23 mouse cellular contexts compared by ENCODE assay signal in the genomic region with DNA sequence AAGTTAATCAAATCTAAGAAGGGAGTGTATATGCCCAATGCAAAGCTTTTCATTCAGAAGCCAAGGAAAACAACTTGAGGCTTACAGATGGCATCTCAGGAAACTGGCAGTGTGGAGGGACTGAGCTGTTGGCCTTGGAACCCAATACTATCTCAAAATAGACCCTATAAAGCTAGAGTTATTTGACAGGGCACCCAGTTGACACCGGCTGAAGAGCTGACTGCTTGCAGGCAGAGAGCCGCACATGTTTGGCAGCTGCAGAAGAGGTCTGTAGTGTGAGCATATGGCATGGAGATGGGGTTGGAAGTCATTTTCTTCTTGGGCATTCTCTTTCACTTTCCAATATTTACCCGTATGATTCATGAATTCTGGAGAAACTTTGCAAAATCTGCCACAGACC.
A peak's percentile ranks its signal among the peaks of the same experiment; 100 is the strongest.
DNase-seq lines count a peak whose midpoint lies in the region; ATAC-seq and TF ChIP-seq lines count a peak whose summit lies in the region.
"Had no signal": no experiment of that assay in that cellular context is flagged by ENCODE, and none has a peak within 500 bp of the region (broad histone marks: within the 10 kb centered on the region; RNA-seq: fewer than 3 reads in every experiment).

No protein-coding gene starts in this region.

- no peak for ATAC-seq in embryonic facial prominence, embryonic 14.5 days (ENCODE audit: low read depth)
- ATAC-seq in midbrain, embryonic 16.5 days = no peak
- ATAC-seq: liver, postnatal 0 days; midbrain, embryonic 13.5 days had no signal

- H3K4me2 ChIP-seq in embryonic facial prominence, embryonic 14.5 days (ENCODE audit: low read depth, low read length) = no peak overlapping the region
- H3K4me2 ChIP-seq in midbrain, embryonic 16.5 days (ENCODE audit: low read length) = no peak overlapping the region
- H3K4me2 ChIP-seq: heart, embryonic 11.5 days; limb, embryonic 12.5 days; liver, embryonic 11.5 days; midbrain, embryonic 13.5 days had no signal

- H3K4me3 ChIP-seq in embryonic facial prominence, embryonic 14.5 days (ENCODE audit: low read depth, low read length) = no peak overlapping the region
- H3K4me3 ChIP-seq in embryonic facial prominence, embryonic 10.5 days = no peak overlapping the region
- no peak overlapping the region for H3K4me3 ChIP-seq in heart, embryonic 10.5 days
- H3K4me3 ChIP-seq in bone marrow macrophage, adult 2 months (ENCODE audit: insufficient read depth, low read length) = no peak overlapping the region
- no peak overlapping the region for H3K4me3 ChIP-seq in midbrain, embryonic 16.5 days (ENCODE audit: low read depth, low read length)
- H3K4me3 ChIP-seq: layer of hippocampus, adult 2 months; limb, embryonic 12.5 days; megakaryocyte, embryonic 14.5 days; midbrain, embryonic 13.5 days had no signal

- no peaks in the 10 kb centered on the region for H3K9me3 ChIP-seq in embryonic facial prominence, embryonic 14.5 days (ENCODE audit: control insufficient read depth, low read length)
- no peaks in the 10 kb centered on the region for H3K9me3 ChIP-seq in embryonic facial prominence, embryonic 10.5 days
- no peaks in the 10 kb centered on the region for H3K9me3 ChIP-seq in heart, embryonic 10.5 days
- no peaks in the 10 kb centered on the region for H3K9me3 ChIP-seq in midbrain, embryonic 16.5 days (replicated peaks; ENCODE audit: control insufficient read depth, low read length, poor library complexity, severe bottlenecking)
- H3K9me3 ChIP-seq: limb, embryonic 12.5 days; midbrain, embryonic 13.5 days had no signal

- no peak overlapping the region for H3K27ac ChIP-seq in embryonic facial prominence, embryonic 14.5 days (replicated peaks; ENCODE audit: low read depth, low read length)
- no peak overlapping the region for H3K27ac ChIP-seq in embryonic facial prominence, embryonic 10.5 days (replicated peaks)
- no peak overlapping the region for H3K27ac ChIP-seq in heart, embryonic 10.5 days
- peak overlapping the region; percentile 59 for H3K27ac ChIP-seq in bone marrow macrophage, adult 2 months (ENCODE audit: insufficient read depth, low read depth, low read length)
- H3K27ac ChIP-seq in midbrain, embryonic 16.5 days (ENCODE audit: low read length) = no peak overlapping the region
- H3K27ac ChIP-seq: layer of hippocampus, adult 2 months; limb, embryonic 12.5 days; midbrain, embryonic 13.5 days had no signal

- DNase-seq in embryonic facial prominence, embryonic 14.5 days (ENCODE audit: low spot score) = peak; percentile 42
- no peak for DNase-seq in embryonic facial prominence, embryonic 10.5 days (ENCODE audit: low spot score)
- DNase-seq in heart, embryonic 10.5 days (ENCODE audit: low spot score) = peak; percentile 45
- DNase-seq in heart, postnatal 14 days = no peak
- peak; percentile 9 for DNase-seq in 3134 (ENCODE audit: extremely low read depth, insufficient read length, low spot score)
- DNase-seq: adrenal gland, postnatal 10 days; B cell, adult 2 months; cerebellum, adult 8-10 months; kidney, adult 18-20 months; kidney, postnatal 14 days; liver, postnatal 0 days; lung, postnatal 36 days; spleen, adult 18-20 months had no signal

- H3K9ac ChIP-seq in embryonic facial prominence, embryonic 14.5 days (ENCODE audit: low read depth, low read length) = no peak overlapping the region
- no peak overlapping the region for H3K9ac ChIP-seq in midbrain, embryonic 16.5 days (ENCODE audit: low read depth, low read length)
- H3K9ac ChIP-seq: limb, embryonic 12.5 days; liver, postnatal 0 days; midbrain, embryonic 13.5 days had no signal

- no peak for TF ChIP-seq CTCF in bone marrow macrophage, adult 2 months (IDR thresholded peaks at IDR 0.05; ENCODE audit: low read depth, low read length)

- H3K4me1 ChIP-seq in embryonic facial prominence, embryonic 14.5 days (ENCODE audit: control insufficient read depth, insufficient read depth, low read length) = peaks cover 3% of the 10 kb centered on the region; the same call in 1 of the 2 replicates
- H3K4me1 ChIP-seq in embryonic facial prominence, embryonic 10.5 days = peaks cover 7% of the 10 kb centered on the region
- peaks cover 5% of the 10 kb centered on the region for H3K4me1 ChIP-seq in heart, embryonic 10.5 days
- peaks cover 47% of the 10 kb centered on the region for H3K4me1 ChIP-seq in bone marrow macrophage, adult 2 months (ENCODE audit: control insufficient read depth, insufficient read depth, low read length)
- 0 out of 2 replicates have a peak, but pooled peaks cover 2% of the 10 kb centered on the region for H3K4me1 ChIP-seq in midbrain, embryonic 16.5 days (ENCODE audit: control insufficient read depth, insufficient read depth, low read length)
- H3K4me1 ChIP-seq: megakaryocyte, embryonic 14.5 days had no signal

- TF ChIP-seq POLR2A in bone marrow macrophage, adult 2 months (IDR thresholded peaks at IDR 0.05; ENCODE audit: borderline replicate concordance, low read depth, low read length) = no peak

- H3K27me3 ChIP-seq in embryonic facial prominence, embryonic 14.5 days (replicated peaks; ENCODE audit: control insufficient read depth, insufficient read depth, low read length) = no peaks in the 10 kb centered on the region
- H3K27me3 ChIP-seq in embryonic facial prominence, embryonic 10.5 days (replicated peaks; ENCODE audit: low read depth, poor library complexity, severe bottlenecking) = no peaks in the 10 kb centered on the region
- no peaks in the 10 kb centered on the region for H3K27me3 ChIP-seq in heart, embryonic 10.5 days (ENCODE audit: insufficient read depth, poor library complexity, severe bottlenecking)
- no peaks in the 10 kb centered on the region for H3K27me3 ChIP-seq in midbrain, embryonic 16.5 days (ENCODE audit: control insufficient read depth, insufficient read depth, low read depth, low read length)
- H3K27me3 ChIP-seq: CH12.LX; limb, embryonic 12.5 days; megakaryocyte, embryonic 14.5 days; midbrain, embryonic 13.5 days had no signal

- 62% methylated on average over 3 of the region's 3 CpGs for WGBS in embryonic facial prominence, embryonic 14.5 days
- 84% methylated on average over 3 of the region's 3 CpGs for WGBS in embryonic facial prominence, embryonic 10.5 days
- WGBS in heart, embryonic 10.5 days = 89% methylated on average over 3 of the region's 3 CpGs
- 94% methylated on average over 3 of the region's 3 CpGs for WGBS in midbrain, embryonic 16.5 days

- intact Hi-C loops in heart, postnatal 14 days (cut with DNase I) = no loop called here

- H3K36me3 ChIP-seq in embryonic facial prominence, embryonic 14.5 days (ENCODE audit: control insufficient read depth, insufficient read depth, low read length) = no peaks in the 10 kb centered on the region
- no peaks in the 10 kb centered on the region for H3K36me3 ChIP-seq in embryonic facial prominence, embryonic 10.5 days (replicated peaks)
- H3K36me3 ChIP-seq in heart, embryonic 10.5 days = no peaks in the 10 kb centered on the region
- no peaks in the 10 kb centered on the region for H3K36me3 ChIP-seq in midbrain, embryonic 16.5 days (ENCODE audit: control insufficient read depth, insufficient read depth, low read length)
- H3K36me3 ChIP-seq: G1E; limb, embryonic 12.5 days; midbrain, embryonic 13.5 days had no signal

Comparison
In these comparisons a context has a peak if more than half of its experiments do, and no peak if none do; other contexts are left out.
1. DNase-seq: peak in embryonic facial prominence, embryonic 14.5 days (single experiment), heart, embryonic 10.5 days (single experiment) and 3134 (single experiment); none in embryonic facial prominence, embryonic 10.5 days (single experiment) and heart, postnatal 14 days (0 of 2).